Mouse (Mus musculus) spleen, adult 2 months (tissue): Measurements from ENCODE around the gene March6. TPM values are rescaled to one million over a fixed set of nuclear protein-coding genes. Genes with fewer than 3 reads are reported as not detected.

ENCODE experiments used
- DNase-seq, 2 experiments: peaks; one replicate each; pipeline versions ENCODE4 v3.0.0 to v3.0.0-alpha.2; 2012 to 2021; ENCODE audit warnings: low spot score in 2 of 2, low read depth in 1 of 2
- H3K27ac ChIP-seq: fragments of 200-500 bp; 2 replicates; pipeline ENCODE4 v1.5.1; 2012; ENCODE audit warnings: low read length, inconsistent platforms; ENCODE audit not compliant: insufficient read depth
- H3K27me3 ChIP-seq: fragments of 200-500 bp; 2 replicates; pipeline ENCODE4 v1.6.1; 2012; ENCODE audit warnings: mild to moderate bottlenecking, moderate library complexity, low read length, inconsistent platforms; ENCODE audit not compliant: control insufficient read depth, insufficient read depth
- H3K36me3 ChIP-seq: fragments of 200-500 bp; 2 replicates; pipeline ENCODE4 v1.6.1; 2012; ENCODE audit warnings: mild to moderate bottlenecking, low read length, inconsistent platforms; ENCODE audit not compliant: control insufficient read depth, insufficient read depth
- H3K4me1 ChIP-seq: fragments of 200-500 bp; 2 replicates; pipeline ENCODE4 v1.6.1; 2011; ENCODE audit warnings: inconsistent platforms; ENCODE audit not compliant: control insufficient read depth, insufficient read depth, insufficient read length
- H3K4me3 ChIP-seq: fragments of 200-500 bp; 2 replicates; pipeline ENCODE4 v1.5.1; 2011; ENCODE audit warnings: mild to moderate bottlenecking, inconsistent platforms; ENCODE audit not compliant: insufficient read depth, insufficient read length; ENCODE audit errors: extremely low read depth
- CTCF ChIP-seq: fragments of 200-500 bp; IDR thresholded peaks from 2 replicates; pipeline ENCODE4 v1.5.1; 2011; ENCODE audit warnings: mild to moderate bottlenecking, inconsistent platforms; ENCODE audit not compliant: insufficient read depth, insufficient read length, insufficient replicate concordance; ENCODE audit errors: extremely low read depth
- POLR2A ChIP-seq: fragments of 200-500 bp; IDR thresholded peaks from 2 replicates; pipeline ENCODE4 v1.6.1; 2011; ENCODE audit warnings: low read depth, low read length, inconsistent platforms
- WGBS: fragments of 180-500 bp; shearing (Covaris S2); methylation state at CpG from one replicate; pipeline ENCODE4 v1.1.7; 2018; 5-methylcytosine and 5-hydroxymethylcytosine counted together
- polyA plus RNA-seq: library from polyadenylated mRNA; depleted of rRNA; stranded (reverse); fragments of >200 nt; gene quantifications from 2 replicates; pipeline ENCODE4 v1.2.3, GENCODE M21; 2012

The March6 gene
- polyA plus RNA-seq, 1 experiment = 8.7 TPM

GRCm38 (mm10) chr15:31417796-31418685, 112.8 kb downstream of the March6 start:
- H3K4me1 ChIP-seq = peaks cover under 1% of the 10 kb centered on the region; the same call in 1 of the 2 replicates
- H3K27ac ChIP-seq = peak overlapping the region; percentile 31
- DNase-seq = peak; percentile 17 to 50
- no peaks in the 10 kb centered on the region for H3K36me3 ChIP-seq
- TF ChIP-seq CTCF = no peak
- WGBS = 8% methylated on average over 21 of the region's 21 CpGs
- H3K4me3 ChIP-seq = peak overlapping the region; percentile 34
- H3K27me3 ChIP-seq = no peaks in the 10 kb centered on the region

GRCm38 (mm10) chr15:31417409-31417795, 113.5 kb downstream of the March6 start:
- DNase-seq = no peak
- H3K27me3 ChIP-seq = no peaks in the 10 kb centered on the region
- no peak overlapping the region for H3K27ac ChIP-seq
- H3K36me3 ChIP-seq = no peaks in the 10 kb centered on the region
- 54% methylated on average over 6 of the region's 6 CpGs for WGBS
- no peak overlapping the region for H3K4me3 ChIP-seq
- no peak for TF ChIP-seq CTCF
- TF ChIP-seq POLR2A = no peak
- H3K4me1 ChIP-seq = peaks cover 5% of the 10 kb centered on the region; the same call in 1 of the 2 replicates

- no peaks in the 10 kb centered on the region for H3K27me3 ChIP-seq
- H3K27ac ChIP-seq = no peak overlapping the region
- 56% methylated on average over 4 of the region's 4 CpGs for WGBS
- no peak overlapping the region for H3K4me3 ChIP-seq
- peaks cover 5% of the 10 kb centered on the region; the same call in 1 of the 2 replicates for H3K4me1 ChIP-seq
- TF ChIP-seq CTCF = no peak
- no peak for TF ChIP-seq POLR2A
- H3K36me3 ChIP-seq = no peaks in the 10 kb centered on the region
- DNase-seq = no peak
Observed at GRCm38 (mm10) chr15:31415181-31415580, 115.7 kb downstream of the March6 start.

GRCm38 (mm10) chr15:31414179-31414898, 116.5 kb downstream of the March6 start:
- Histone ChIP-seq H3K4me1 (peaks cover 5% of the 10 kb centered on the region; the same call in 1 of the 2 replicates), H3K4me3 (no peak overlapping the region), H3K27me3 (no peaks in the 10 kb centered on the region), H3K36me3 (no peaks in the 10 kb centered on the region), H3K27ac (no peak overlapping the region)
- 88% methylated on average over 6 of the region's 6 CpGs for WGBS
- DNase-seq = no peak
- TF ChIP-seq CTCF (no peak), POLR2A (no peak)

- Histone ChIP-seq H3K27ac (no peak overlapping the region), H3K4me1 (peaks cover 5% of the 10 kb centered on the region; the same call in 1 of the 2 replicates), H3K36me3 (no peaks in the 10 kb centered on the region), H3K27me3 (no peaks in the 10 kb centered on the region), H3K4me3 (no peak overlapping the region)
- 85% methylated on average over 6 of the region's 6 CpGs for WGBS
- DNase-seq = no peak
- TF ChIP-seq POLR2A (no peak), CTCF (no peak)
Observed at GRCm38 (mm10) chr15:31413662-31414061, 117.2 kb downstream of the March6 start.

- Histone ChIP-seq H3K27ac (no peak overlapping the region), H3K4me1 (peaks cover 5% of the 10 kb centered on the region; the same call in 1 of the 2 replicates), H3K36me3 (no peaks in the 10 kb centered on the region), H3K27me3 (no peaks in the 10 kb centered on the region), H3K4me3 (no peak overlapping the region)
- DNase-seq = peak in 1 of 2 experiments; percentile 11
- 14% methylated on average over 3 of the region's 3 CpGs for WGBS
- TF ChIP-seq POLR2A (no peak), CTCF (no peak)
Observed at GRCm38 (mm10) chr15:31412933-31413332, 117.9 kb downstream of the March6 start.
